In the genomic region with DNA sequence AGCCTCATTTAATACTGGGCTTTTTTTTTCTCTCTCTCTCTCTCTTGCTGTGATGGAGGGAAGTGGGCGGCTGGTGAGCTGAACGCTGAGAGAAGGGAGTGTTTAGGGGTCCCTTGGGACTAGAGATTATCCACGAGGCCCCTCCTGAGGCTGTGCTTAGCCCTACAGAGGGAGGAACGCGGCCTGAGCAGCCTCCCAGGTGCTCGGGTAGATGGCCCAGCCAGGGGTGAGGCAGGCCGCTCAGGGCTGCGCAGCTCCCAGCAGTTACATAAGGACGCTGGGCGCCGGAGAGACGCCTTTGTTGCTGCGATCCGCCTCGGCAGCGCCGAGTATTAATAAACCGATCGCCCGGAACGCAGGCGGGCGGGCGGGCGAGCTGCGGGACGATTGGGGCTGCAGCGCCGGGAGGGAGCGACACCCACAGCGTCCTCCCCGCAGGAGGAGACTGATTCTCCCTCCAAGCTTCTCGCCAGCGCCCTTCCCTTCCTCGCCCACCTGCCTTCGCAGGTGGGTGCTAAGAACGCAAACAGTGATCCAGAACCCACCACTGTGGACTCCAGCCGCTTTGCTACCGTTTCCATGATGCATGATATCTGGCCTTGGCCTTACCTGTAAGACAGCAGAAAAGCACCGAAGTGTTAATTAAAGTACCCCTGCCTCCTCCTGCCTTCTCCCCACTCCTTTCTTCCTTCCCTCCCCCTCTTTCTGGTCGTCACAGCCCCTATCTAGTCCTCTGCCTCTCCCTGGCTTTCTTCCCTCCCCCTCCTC, we compare ENCODE assay signal across 8 mouse cellular contexts. TPM values are rescaled to one million over a fixed set of nuclear protein-coding genes. Genes with fewer than 3 reads are reported as not detected.
DNase-seq lines count a peak whose midpoint lies in the region; ATAC-seq and TF ChIP-seq lines count a peak whose summit lies in the region.

No protein-coding gene starts in this region.

- no peak overlapping the region; the same call in 1 of the 2 replicates for H3K9ac ChIP-seq in heart, postnatal 0 days (replicated peaks; ENCODE audit: low read depth, low read length)
- H3K9ac ChIP-seq in midbrain, postnatal 0 days (replicated peaks; ENCODE audit: low read length, poor library complexity, severe bottlenecking): peak overlapping the region; percentile 57

- H3K4me1 ChIP-seq in testis, adult 2 months (ENCODE audit: control insufficient read depth, insufficient read depth, low read length): peaks cover 7% of the 10 kb centered on the region
- 0 out of 2 replicates have a peak, but pooled peaks cover 2% of the 10 kb centered on the region for H3K4me1 ChIP-seq in heart, postnatal 0 days (ENCODE audit: control insufficient read depth, insufficient read depth)
- H3K4me1 ChIP-seq in midbrain, postnatal 0 days (ENCODE audit: insufficient read depth, low read length): peaks cover 19% of the 10 kb centered on the region; the same call in 1 of the 2 replicates

- no peak for TF ChIP-seq POLR2A in testis, adult 2 months (IDR thresholded peaks at IDR 0.05; ENCODE audit: control insufficient read depth, low read depth, low read length)

- peak overlapping the region; percentile 52 for H3K4me2 ChIP-seq in heart, postnatal 0 days (ENCODE audit: low read depth, low read length)
- H3K4me2 ChIP-seq in midbrain, postnatal 0 days (ENCODE audit: low read depth, low read length, poor library complexity, severe bottlenecking): peak overlapping the region; percentile 54

- no peak for ATAC-seq in heart, postnatal 0 days (ENCODE audit: insufficient read depth, low read depth)
- no peak for ATAC-seq in midbrain, postnatal 0 days (ENCODE audit: low FRiP score)
- no peak for ATAC-seq in erythroid progenitor cell, adult 5-6 weeks (replicated peaks; ENCODE audit: low FRiP score, poor library complexity, severe bottlenecking)

- H3K27me3 ChIP-seq in testis, adult 2 months (ENCODE audit: control insufficient read depth, insufficient read depth, low read length): no peaks in the 10 kb centered on the region
- H3K27me3 ChIP-seq in heart, postnatal 0 days (ENCODE audit: control insufficient read depth, insufficient read depth, low read length): peaks cover 45% of the 10 kb centered on the region
- H3K27me3 ChIP-seq in midbrain, postnatal 0 days (ENCODE audit: insufficient read depth, low read length): no peaks in the 10 kb centered on the region; the same call in 1 of the 2 replicates

- no peak for TF ChIP-seq CTCF in testis, adult 2 months (IDR thresholded peaks at IDR 0.05; ENCODE audit: control insufficient read depth, insufficient read depth, insufficient replicate concordance, low read depth, low read length)
- TF ChIP-seq CTCF in heart, postnatal 0 days (IDR thresholded peaks at IDR 0.05; ENCODE audit: low read depth): no peak
- TF ChIP-seq CTCF in midbrain, postnatal 0 days (IDR thresholded peaks at IDR 0.05): no peak

- no peak overlapping the region for H3K27ac ChIP-seq in testis, adult 2 months (ENCODE audit: control insufficient read depth, insufficient read depth, low read depth, low read length)
- no peak overlapping the region for H3K27ac ChIP-seq in heart, postnatal 0 days (ENCODE audit: low read depth)
- H3K27ac ChIP-seq in midbrain, postnatal 0 days (ENCODE audit: low read depth, low read length): peak overlapping the region; percentile 57

- H3K36me3 ChIP-seq in testis, adult 2 months (ENCODE audit: control insufficient read depth, insufficient read depth, low read length): no peaks in the 10 kb centered on the region
- H3K36me3 ChIP-seq in heart, postnatal 0 days (replicated peaks; ENCODE audit: control insufficient read depth, insufficient read depth, low read length): no peaks in the 10 kb centered on the region
- no peaks in the 10 kb centered on the region for H3K36me3 ChIP-seq in midbrain, postnatal 0 days (ENCODE audit: insufficient read depth, low read length)

- no peak for TF ChIP-seq EP300 in heart, postnatal 0 days (IDR thresholded peaks at IDR 0.05; ENCODE audit: low read depth)

- no peaks in the 10 kb centered on the region for H3K9me3 ChIP-seq in heart, postnatal 0 days (replicated peaks; ENCODE audit: control insufficient read depth, low read length)
- no peaks in the 10 kb centered on the region for H3K9me3 ChIP-seq in midbrain, postnatal 0 days (ENCODE audit: low read length)

- peak overlapping the region; percentile 17 for H3K4me3 ChIP-seq in testis, adult 2 months (ENCODE audit: control insufficient read depth, low read depth, low read length)
- peak overlapping the region; percentile 34 for H3K4me3 ChIP-seq in heart, postnatal 0 days (ENCODE audit: low read depth, low read length)
- H3K4me3 ChIP-seq in midbrain, postnatal 0 days (ENCODE audit: low read depth, low read length): peak overlapping the region; percentile 25

- peak; percentile 51 for DNase-seq in adrenal gland, postnatal 10 days
- no peak for DNase-seq in adrenal gland, adult 2 months
- no peak for DNase-seq in testis, postnatal 14 days (ENCODE audit: low spot score)
- DNase-seq in heart, postnatal 0 days (ENCODE audit: low spot score): no peak
- DNase-seq in layer of hippocampus, postnatal 36 days: peak; percentile 72 to 77
- no peak for DNase-seq in midbrain, postnatal 0 days (ENCODE audit: low spot score)

- WGBS in heart, postnatal 0 days: 4% methylated on average over 37 of the region's 41 CpGs
- WGBS in midbrain, postnatal 0 days: 1% methylated on average over 31 of the region's 41 CpGs

RNA-seq across cellular contexts. Expression of a gene that starts 7.1 kb away (rescaled TPM):
- 10 to 100 TPM; 87.9 to 89.8 TPM for total RNA-seq in adrenal gland, postnatal 10 days (2021)
- 10 to 100 TPM; 58.6 to 64.7 TPM for total RNA-seq in adrenal gland, adult 2 months (2021)
- 123 and 179 TPM in 2 replicates for polyA plus RNA-seq in adrenal gland, adult 2 months (2012; rRNA removed)
- 51.6 and 54.3 TPM in 2 replicates for polyA plus RNA-seq in testis, adult 2 months (2012; rRNA removed)
- total RNA-seq in heart, postnatal 0 days (2014; rRNA removed; ENCODE audit: low replicate concordance): 74.3 and 77.2 TPM in 2 replicates
- 15.1 and 17.4 TPM in 2 replicates for polyA plus RNA-seq in heart, postnatal 0 days (2015; fragmentation: Nextera tagmentation; extraction: Ambion mirVana)
- total RNA-seq in layer of hippocampus, postnatal 36 days (2021): 10 to 100 TPM; 79.8 to 83.2 TPM
- 111 and 124 TPM in 2 replicates for total RNA-seq in midbrain, postnatal 0 days (2014; rRNA removed)
- 74.7 and 76.0 TPM in 2 replicates for polyA plus RNA-seq in midbrain, postnatal 0 days (2015; fragmentation: Nextera tagmentation; extraction: Ambion mirVana)
- 5.0 and 5.4 TPM in 2 replicates for total RNA-seq in erythroid progenitor cell, adult 5-6 weeks (2015; ENCODE audit: low replicate concordance)
- total RNA-seq in erythroid progenitor cell, adult 5-6 weeks (2017; ENCODE audit: low replicate concordance): 3.4 and 7.2 TPM in 2 replicates

Comparison
In these comparisons a context has a peak if more than half of its experiments do, and no peak if none do; other contexts are left out.
1. DNase-seq: peak in adrenal gland, postnatal 10 days (single experiment) and layer of hippocampus, postnatal 36 days (2 of 2); none in adrenal gland, adult 2 months (single experiment), testis, postnatal 14 days (single experiment), heart, postnatal 0 days (single experiment) and midbrain, postnatal 0 days (single experiment).
2. Peak in every context shown above with its lines, with median percentiles within 50 percentile points of each other: H3K4me3 ChIP-seq.